Comparison of ENCODE assay signal across 14 mouse cellular contexts in the genomic region with DNA sequence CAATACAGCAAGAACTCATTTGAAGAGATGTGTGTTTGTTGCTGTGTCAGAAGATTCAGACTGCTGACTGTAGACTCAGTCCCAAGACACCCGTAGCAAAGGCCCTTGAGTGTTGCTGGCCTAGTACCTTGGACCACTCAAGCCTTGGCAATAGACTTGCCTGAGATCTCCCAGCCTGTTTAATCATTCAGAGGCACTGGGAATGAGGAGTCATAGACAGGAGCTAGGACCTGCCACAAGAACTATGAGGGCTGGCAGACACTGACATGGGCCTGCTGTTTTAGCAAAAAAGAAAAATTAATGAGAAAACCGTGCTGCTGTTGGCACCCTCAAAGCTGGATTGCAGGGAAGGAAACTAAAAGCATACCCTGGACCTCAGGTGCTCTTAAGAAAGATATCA.
"Had no signal": no experiment of that assay in that cellular context is flagged by ENCODE, and none has a peak within 500 bp of the region (broad histone marks: within the 10 kb centered on the region; RNA-seq: fewer than 3 reads in every experiment).

No protein-coding gene starts in this region.

- H3K4me2 ChIP-seq: lung, embryonic 14.5 days; midbrain, embryonic 11.5 days; midbrain, embryonic 13.5 days; midbrain, embryonic 15.5 days; neural tube, embryonic 12.5 days; stomach, embryonic 15.5 days had no signal

- DNase-seq: lung, embryonic 14.5 days; right cerebral cortex, postnatal 14 days; thymus, adult 2 months; thymus, postnatal 25 days; thymus, postnatal 4 days had no signal

- H3K4me3 ChIP-seq: megakaryocyte, embryonic 14.5 days; midbrain, embryonic 13.5 days; midbrain, embryonic 15.5 days; neural tube, embryonic 12.5 days; stomach, embryonic 15.5 days had no signal

- H3K9me3 ChIP-seq: megakaryocyte, embryonic 14.5 days; midbrain, embryonic 13.5 days; midbrain, embryonic 15.5 days; neural tube, embryonic 12.5 days; stomach, embryonic 15.5 days had no signal

- H3K27me3 ChIP-seq: megakaryocyte, embryonic 14.5 days; midbrain, embryonic 13.5 days; midbrain, embryonic 15.5 days; neural tube, embryonic 12.5 days; stomach, embryonic 15.5 days had no signal

- H3K9ac ChIP-seq: liver, embryonic 14.5 days; lung, embryonic 14.5 days; midbrain, embryonic 13.5 days; midbrain, embryonic 15.5 days; neural tube, embryonic 12.5 days; stomach, embryonic 15.5 days had no signal

- H3K4me1 ChIP-seq: midbrain, embryonic 13.5 days; midbrain, embryonic 15.5 days; neural tube, embryonic 12.5 days; stomach, embryonic 15.5 days had no signal

- ATAC-seq: midbrain, embryonic 15.5 days had no signal

- H3K27ac ChIP-seq: liver, embryonic 14.5 days; macrophage; midbrain, embryonic 13.5 days; midbrain, embryonic 15.5 days; neural tube, embryonic 12.5 days; stomach, embryonic 15.5 days; stomach, postnatal 0 days had no signal
